Mouse (Mus musculus) CH12.LX (cell line): ENCODE measurements around the gene Phkg2. TPM values are rescaled to one million over a fixed set of nuclear protein-coding genes. Genes with fewer than 3 reads are reported as not detected.

Source experiments
- DNase-seq: peaks from one replicate; pipeline ENCODE4 v3.0.0-alpha.2; 2013; ENCODE audit errors: extremely low read depth
- H3K27ac ChIP-seq: 2 replicates; pipeline ENCODE4 v1.5.1; 2012; ENCODE audit warnings: low read depth, mild to moderate bottlenecking, control low read depth, moderate library complexity; ENCODE audit not compliant: insufficient read depth
- H3K27me3 ChIP-seq: replicated peaks from 2 replicates; pipeline ENCODE3; 2012; ENCODE audit warnings: inconsistent platforms
- H3K36me3 ChIP-seq, 2 experiments: replicated peaks in 1 of 2; 2 replicates each; pipeline versions ENCODE3 to v1.6.1; 2012; ENCODE audit warnings: inconsistent platforms in 1 of 2, low read length in 1 of 2, mild to moderate bottlenecking in 1 of 2, mixed read lengths in 1 of 2, moderate library complexity in 1 of 2; ENCODE audit not compliant: control insufficient read depth in 1 of 2, insufficient read depth in 1 of 2
- H3K4me1 ChIP-seq, 2 experiments: 2 replicates each; pipeline ENCODE4 v1.6.1; 2012; ENCODE audit warnings: inconsistent platforms in 1 of 2, moderate library complexity in 1 of 2; ENCODE audit not compliant: insufficient read depth in 2 of 2, control insufficient read depth in 1 of 2
- H3K4me2 ChIP-seq: 2 replicates; pipeline ENCODE4 v1.6.1; 2012; ENCODE audit warnings: low read depth, mild to moderate bottlenecking, control low read depth; ENCODE audit not compliant: poor library complexity, insufficient read depth, severe bottlenecking
- H3K4me3 ChIP-seq, 3 experiments: fragments of 150-350 bp in 1 of 3; sonication (generic) in 1 of 3; replicated peaks in 1 of 3; 2 replicates each; pipeline versions ENCODE3 to v1.5.1; 2011 to 2012; ENCODE audit warnings: low read depth in 2 of 3, low read length in 2 of 3, mild to moderate bottlenecking in 2 of 3, moderate library complexity in 2 of 3, control low read depth in 1 of 3, improper control_type of control experiment in 1 of 3, inconsistent platforms in 1 of 3, mixed read lengths in 1 of 3; ENCODE audit not compliant: poor library complexity in 1 of 3
- H3K79me2 ChIP-seq: replicated peaks from 2 replicates; pipeline ENCODE4 v1.6.1; 2012; ENCODE audit warnings: mild to moderate bottlenecking, moderate library complexity; ENCODE audit not compliant: control insufficient read depth, poor library complexity, insufficient read depth, severe bottlenecking; ENCODE audit errors: extremely low read depth
- H3K9ac ChIP-seq: 2 replicates; pipeline ENCODE4 v1.6.1; 2012; ENCODE audit warnings: low read depth, mild to moderate bottlenecking, control low read depth, moderate library complexity; ENCODE audit not compliant: insufficient read depth
- H3K9me3 ChIP-seq: replicated peaks from 2 replicates; pipeline ENCODE3; 2012; ENCODE audit warnings: low read length, inconsistent platforms, mixed read lengths
- BHLHE40 ChIP-seq: IDR thresholded peaks from 2 replicates; pipeline ENCODE4 v1.6.1; 2011; ENCODE audit warnings: mild to moderate bottlenecking, low read depth, low read length, improper control_type of control experiment
- E2F4 ChIP-seq: IDR thresholded peaks from 2 replicates; pipeline ENCODE4 v1.6.1; 2011; ENCODE audit warnings: low read depth, low read length, improper control_type of control experiment; ENCODE audit not compliant: insufficient replicate concordance
- ELF1 ChIP-seq: IDR thresholded peaks from 2 replicates; pipeline ENCODE4 v1.6.1; 2014; ENCODE audit warnings: low read depth, mild to moderate bottlenecking, inconsistent platforms, low read length, improper control_type of control experiment
- EP300 ChIP-seq: IDR thresholded peaks from 2 replicates; pipeline ENCODE4 v1.6.1; 2011; ENCODE audit warnings: low read length, improper control_type of control experiment
- JUND ChIP-seq: conservative IDR thresholded peaks from 2 replicates; pipeline ENCODE4 v1.6.1; 2011; ENCODE audit warnings: low read depth, low read length, improper control_type of control experiment
- KAT2A ChIP-seq: IDR thresholded peaks from 2 replicates; pipeline ENCODE4 v1.6.1; 2012; ENCODE audit warnings: low read length, improper control_type of control experiment, inconsistent platforms; ENCODE audit not compliant: insufficient replicate concordance
- NRF1 ChIP-seq: IDR thresholded peaks from 2 replicates; pipeline ENCODE4 v1.6.1; 2014; ENCODE audit warnings: low read depth, mild to moderate bottlenecking, inconsistent platforms, low read length, improper control_type of control experiment, moderate library complexity
- PAX5 ChIP-seq: IDR thresholded peaks from 2 replicates; pipeline ENCODE4 v1.6.1; 2012; ENCODE audit warnings: low read length, inconsistent platforms, mixed read lengths
- POLR2AphosphoS2 ChIP-seq: IDR thresholded peaks from 2 replicates; pipeline ENCODE4 v1.6.1; 2011; ENCODE audit warnings: low read depth, low read length, improper control_type of control experiment
- RAD21 ChIP-seq: IDR thresholded peaks from 2 replicates; pipeline ENCODE4 v1.6.1; 2011; ENCODE audit warnings: low read depth, mild to moderate bottlenecking, low read length, improper control_type of control experiment, moderate library complexity
- RCOR1 ChIP-seq: conservative IDR thresholded peaks from 2 replicates; pipeline ENCODE4 v1.6.1; 2012; ENCODE audit warnings: low read depth, mild to moderate bottlenecking, inconsistent platforms, low read length, improper control_type of control experiment
- TBP ChIP-seq: conservative IDR thresholded peaks from 2 replicates; pipeline ENCODE4 v1.6.1; 2011; ENCODE audit warnings: low read depth, low read length, improper control_type of control experiment
- TCF12 ChIP-seq: IDR thresholded peaks from 2 replicates; pipeline ENCODE4 v1.6.1; 2014; ENCODE audit warnings: low read depth, mild to moderate bottlenecking, inconsistent platforms, low read length, improper control_type of control experiment
- USF1 ChIP-seq: IDR thresholded peaks from 2 replicates; pipeline ENCODE4 v1.6.1; 2014; ENCODE audit warnings: low read depth, mild to moderate bottlenecking, inconsistent platforms, low read length, improper control_type of control experiment
- USF2 ChIP-seq: conservative IDR thresholded peaks from 2 replicates; pipeline ENCODE4 v1.6.1; 2011; ENCODE audit warnings: low read depth, low read length, improper control_type of control experiment
- ZC3H11A ChIP-seq: IDR thresholded peaks from 2 replicates; pipeline ENCODE4 v1.6.1; 2012; ENCODE audit warnings: low read depth, mild to moderate bottlenecking, inconsistent platforms, low read length, improper control_type of control experiment
- ZMIZ1 ChIP-seq: IDR thresholded peaks from 2 replicates; pipeline ENCODE4 v1.6.1; 2012; ENCODE audit warnings: low read depth, mild to moderate bottlenecking, inconsistent platforms, low read length, improper control_type of control experiment
- ZNF384 ChIP-seq: IDR thresholded peaks from 2 replicates; pipeline ENCODE4 v1.6.1; 2012; ENCODE audit warnings: low read depth, low read length, improper control_type of control experiment, inconsistent platforms
- dilution Hi-C: fragments of 300-500 bp; cut with MboI; formaldehyde crosslinking; loops from 2 replicates; pipeline ENCODE4 v1.14.3; 2020; ENCODE audit warnings: low sequenced_read_pairs; ENCODE audit not compliant: extremely low pct_unique_long_range_greater_than_20kb, extremely low pct_ligation_motif_present
- in situ Hi-C: fragments of 300-500 bp; cut with MboI; formaldehyde crosslinking; loops from 3 replicates; pipeline ENCODE4 v1.14.3; 2019; ENCODE audit warnings: low sequenced_read_pairs, low pct_ligation_motif_present, low pct_unique_long_range_greater_than_20kb, mixed read lengths
- polyA plus RNA-seq: library from polyadenylated mRNA; unstranded; fragments of >175 nt; gene quantifications from 2 replicates; pipeline ENCODE4 v1.2.1, GENCODE M21; 2012; ENCODE audit warnings: low read depth; ENCODE audit not compliant: insufficient read length
- total RNA-seq, 2 experiments: library from RNA; depleted of rRNA; stranded (reverse); fragments of 300-350 nt in 1 of 2; fragments of >200 nt in 1 of 2; gene quantifications; 2 replicates each; pipeline ENCODE4 v1.2.3; 2012 to 2014

Gene Phkg2
- total and polyA plus RNA-seq, 3 experiments, result 23.3 to 65.0 (median 34.7) TPM

DNA sequence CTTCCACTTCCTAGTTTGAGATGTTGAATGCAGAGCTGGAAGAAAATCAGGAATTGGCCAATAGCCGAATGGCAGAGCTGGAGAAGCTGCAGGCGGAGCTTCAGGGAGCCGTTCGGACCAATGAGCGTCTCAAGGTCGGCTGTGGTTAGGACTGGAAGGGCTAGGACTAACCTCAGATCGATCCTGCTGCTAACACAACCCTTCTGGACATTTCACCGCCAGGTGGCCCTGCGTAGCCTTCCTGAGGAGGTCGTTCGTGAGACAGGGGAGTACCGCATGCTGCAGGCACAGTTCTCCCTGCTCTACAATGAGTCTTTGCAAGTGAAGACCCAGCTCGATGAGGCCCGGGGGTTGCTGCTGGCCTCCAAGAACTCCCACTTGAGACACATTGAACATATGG is 19.4 kb downstream of the Phkg2 start:
- Histone ChIP-seq H3K27ac (no peak overlapping the region), H3K4me2 (no peak overlapping the region), H3K36me3 (peaks cover 74 to 81% of the 10 kb centered on the region in 2 experiments), H3K79me2 (peaks cover 13% of the 10 kb centered on the region), H3K27me3 (no peaks in the 10 kb centered on the region), H3K4me3 (no peak overlapping the region), H3K9me3 (no peaks in the 10 kb centered on the region), H3K4me1 (peaks cover 7 to 84% of the 10 kb centered on the region in 2 experiments; a peak in 3 of 4 replicates), H3K9ac (no peak overlapping the region)
- in situ Hi-C loops (no loop called here), dilution Hi-C loops (no loop called here)
- DNase-seq, result no peak
- no peak for TF ChIP-seq ZMIZ1
- no peak for TF ChIP-seq PAX5
- no peak for TF ChIP-seq TCF12
- no peak for TF ChIP-seq NRF1
- no peak for TF ChIP-seq ZC3H11A
- no peak for TF ChIP-seq ELF1
- TF ChIP-seq ZNF384, result no peak
- TF ChIP-seq TBP, result no peak
- no peak for TF ChIP-seq KAT2A
- no peak for TF ChIP-seq RAD21
- TF ChIP-seq POLR2AphosphoS2, result no peak
- no peak for TF ChIP-seq EP300
- no peak for TF ChIP-seq USF2
- no peak for TF ChIP-seq BHLHE40
- no peak for TF ChIP-seq JUND
- TF ChIP-seq E2F4, result no peak
- TF ChIP-seq USF1, result no peak

- Histone ChIP-seq H3K9me3 (no peaks in the 10 kb centered on the region), H3K4me1 (peaks cover 3 to 78% of the 10 kb centered on the region in 2 experiments; a peak in 3 of 4 replicates), H3K36me3 (peaks cover 90 to 98% of the 10 kb centered on the region in 2 experiments), H3K9ac (no peak overlapping the region), H3K79me2 (no peaks in the 10 kb centered on the region), H3K4me2 (no peak overlapping the region), H3K4me3 (peak overlapping the region in 1 of 3 experiments; percentile 53), H3K27ac (peak overlapping the region; percentile 33; the same call in 1 of the 2 replicates), H3K27me3 (no peaks in the 10 kb centered on the region)
- dilution Hi-C loops (no loop called here), in situ Hi-C loops (no loop called here)
- TF ChIP-seq RCOR1 (no peak), BHLHE40 (0 out of 2 replicates have a peak, but pooled peaks have one; percentile 9)
- DNase-seq, result peak; percentile 58
Observed at GRCm38 (mm10) chr7:127596747-127597146, 23.6 kb downstream of the Phkg2 start.
